Mouse (Mus musculus) ES-E14 (cell line): Measurements from ENCODE around the gene Gal3st3.

Experiments used
- CHD2 ChIP-seq: IDR thresholded peaks from 2 replicates; pipeline ENCODE4 v1.6.1; 2014; ENCODE audit warnings: mild to moderate bottlenecking, low read depth, low read length, inconsistent platforms
- HCFC1 ChIP-seq: IDR thresholded peaks from 2 replicates; pipeline ENCODE4 v1.6.1; 2012; ENCODE audit warnings: low read length, inconsistent platforms, borderline replicate concordance; ENCODE audit not compliant: insufficient read depth
- ZC3H11A ChIP-seq: IDR thresholded peaks from 2 replicates; pipeline ENCODE4 v1.6.1; 2012; ENCODE audit warnings: low read depth, mild to moderate bottlenecking, inconsistent platforms, low read length, borderline replicate concordance
- ZNF384 ChIP-seq: IDR thresholded peaks from 2 replicates; pipeline ENCODE4 v1.6.1; 2012; ENCODE audit warnings: low read depth, low read length, inconsistent platforms

DNA sequence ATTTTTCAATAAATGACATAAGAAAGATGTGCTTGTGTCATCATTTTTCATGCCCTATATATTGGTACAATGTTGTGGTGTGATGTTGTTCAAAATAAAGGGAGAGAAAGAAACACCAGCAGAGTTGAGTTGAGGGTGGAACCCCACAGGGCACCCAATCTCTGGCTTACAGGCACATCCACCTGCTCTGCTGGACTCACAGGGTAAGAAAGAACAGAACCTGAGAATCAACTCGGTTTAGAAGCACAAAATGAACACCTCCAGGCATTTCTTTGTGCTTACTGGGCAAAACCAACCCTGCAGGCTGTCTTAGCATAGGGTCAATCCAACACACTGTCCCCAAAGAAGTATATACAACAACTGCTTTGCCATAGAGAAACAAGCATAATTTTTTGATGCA, 26.7 kb upstream of the Gal3st3 start:
- TF ChIP-seq ZNF384: no peak
- TF ChIP-seq ZC3H11A: no peak
- no peak for TF ChIP-seq HCFC1
- TF ChIP-seq CHD2: no peak
